Mouse (Mus musculus): Measurements from ENCODE around the gene Cpne4. TPM values are rescaled to one million over a fixed set of nuclear protein-coding genes. Genes with fewer than 3 reads are reported as not detected.
A peak's percentile ranks its signal among the peaks of the same experiment; 100 is the strongest.

The Cpne4 gene
- 0.49 and 0.50 TPM in 2 replicates for polyA plus RNA-seq (2015; fragmentation: Nextera tagmentation; extraction: Ambion mirVana)

DNA sequence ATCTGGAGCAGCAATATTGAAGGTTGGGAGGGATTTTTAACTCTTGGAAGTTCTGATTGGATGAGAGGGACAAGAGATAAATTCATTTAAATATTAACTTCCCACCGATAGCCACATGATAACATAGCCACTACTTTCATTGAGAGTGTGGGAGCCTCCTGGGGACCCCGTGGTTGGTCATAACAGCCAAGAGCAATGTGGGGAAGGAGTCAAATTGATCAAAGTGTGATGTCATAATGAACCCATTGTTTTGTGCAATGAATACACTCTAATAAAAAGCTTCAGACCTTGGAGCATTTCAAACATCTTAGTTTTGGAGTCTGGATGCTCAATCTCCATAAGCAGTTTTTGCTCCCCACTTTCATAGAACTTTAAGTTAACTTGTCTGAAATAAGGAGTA is at the start of gene Cpne4:
TSS of gene Cpne4 (plus strand) at position 301 of the 400 bp plus-strand sequence.
- H3K9me3 ChIP-seq: no peaks in the 10 kb centered on the region
- 68% methylated on average over 2 of the region's 2 CpGs for WGBS
- no peak within 1 kb of the TSS for H3K9ac ChIP-seq
- no peak within 1 kb of the TSS for H3K27ac ChIP-seq
- H3K4me3 ChIP-seq (replicated peaks): no peak within 1 kb of the TSS
- H3K27me3 ChIP-seq (replicated peaks): no peaks in the 10 kb centered on the region
- no peak within 1 kb of the TSS for H3K4me2 ChIP-seq
- H3K4me1 ChIP-seq: no peaks in the 10 kb centered on the region
- no peak for ATAC-seq (ENCODE audit: insufficient read depth, low FRiP score, low read depth)
- H3K36me3 ChIP-seq: no peaks in the 10 kb centered on the region

DNA sequence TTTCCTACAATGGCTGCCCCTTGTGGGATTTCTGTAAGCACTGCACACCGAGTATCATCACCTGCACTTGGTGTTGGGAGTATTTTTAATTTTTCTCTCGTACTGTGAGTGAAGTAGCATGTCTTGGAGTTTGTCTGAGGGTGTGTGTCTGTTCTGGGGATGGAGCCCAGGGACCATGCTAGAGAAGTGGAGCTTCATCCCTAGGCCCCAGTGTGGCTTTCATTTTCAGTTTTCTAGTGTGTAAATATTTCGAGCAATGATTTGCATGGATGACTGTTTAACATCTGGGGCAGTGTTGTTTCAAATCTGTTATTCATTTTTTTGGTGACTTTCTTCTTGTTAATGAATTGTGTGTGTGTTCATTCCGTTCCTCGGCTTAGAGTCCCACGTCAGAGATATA is 31.9 kb upstream of the Cpne4 start:
- no peak for ATAC-seq (ENCODE audit: insufficient read depth, low FRiP score, low read depth)

DNA sequence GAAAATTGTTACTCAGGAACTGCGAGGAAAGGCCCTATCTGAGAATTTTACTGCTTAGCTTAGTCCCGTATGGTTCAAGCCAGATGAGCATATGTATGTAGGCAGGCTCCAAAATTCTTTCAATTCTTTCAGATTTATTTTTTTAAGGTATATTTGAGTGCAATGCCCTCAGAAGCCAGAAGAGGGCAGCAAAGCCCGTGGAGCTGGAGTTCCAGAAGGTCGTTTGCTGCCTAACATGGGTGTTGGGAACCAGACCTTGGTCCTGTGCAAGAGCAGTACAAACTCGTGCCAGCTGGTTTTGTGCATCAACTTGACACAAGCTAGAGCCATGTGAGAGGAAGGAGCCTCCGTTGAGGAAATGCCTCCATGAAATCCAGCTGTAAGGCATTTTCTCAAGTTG is 11.6 kb upstream of the Cpne4 start:
- Histone ChIP-seq H3K36me3 (no peaks in the 10 kb centered on the region), H3K27ac (no peak overlapping the region), H3K9me3 (no peaks in the 10 kb centered on the region), H3K4me2 (no peak overlapping the region), H3K4me3 (replicated peaks) (no peak overlapping the region), H3K4me1 (no peaks in the 10 kb centered on the region), H3K9ac (no peak overlapping the region), H3K27me3 (replicated peaks) (no peaks in the 10 kb centered on the region)
- WGBS: 58% methylated on average over 6 of the region's 6 CpGs
- no peak for ATAC-seq (ENCODE audit: insufficient read depth, low FRiP score, low read depth)

More for the DNA sequence above, 31.9 kb upstream of the Cpne4 start:
- WGBS: 81% methylated on average over 6 of the region's 6 CpGs
- no peaks in the 10 kb centered on the region for H3K36me3 ChIP-seq
- H3K27ac ChIP-seq: no peak overlapping the region
- H3K9ac ChIP-seq: no peak overlapping the region
- no peaks in the 10 kb centered on the region for H3K9me3 ChIP-seq
- no peaks in the 10 kb centered on the region for H3K4me1 ChIP-seq
- H3K4me2 ChIP-seq: no peak overlapping the region
- H3K4me3 ChIP-seq (replicated peaks): no peak overlapping the region
- H3K27me3 ChIP-seq (replicated peaks): no peaks in the 10 kb centered on the region

DNA sequence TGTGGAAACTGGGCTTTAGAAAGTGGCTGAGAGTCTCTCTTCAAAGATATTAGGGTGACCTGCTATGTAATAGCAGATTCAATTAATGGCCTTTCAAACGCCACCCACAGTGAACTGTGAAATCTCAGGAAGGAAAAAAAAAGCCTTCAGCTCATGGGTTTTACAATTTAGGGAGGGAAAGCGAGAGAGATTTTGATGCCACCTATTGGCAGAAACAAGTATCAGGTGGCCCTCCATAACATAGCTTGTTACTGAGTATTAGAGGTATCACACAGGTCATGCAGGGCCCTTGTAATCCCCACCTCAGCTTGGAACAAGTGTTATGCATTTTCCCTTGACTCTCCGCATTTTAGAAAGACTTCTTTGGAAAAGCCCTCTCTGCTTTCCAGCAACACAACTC is 18.7 kb downstream of the Cpne4 start:
- Histone ChIP-seq H3K9ac (no peak overlapping the region), H3K9me3 (no peaks in the 10 kb centered on the region), H3K36me3 (no peaks in the 10 kb centered on the region), H3K4me1 (no peaks in the 10 kb centered on the region), H3K27me3 (replicated peaks) (peaks cover 8% of the 10 kb centered on the region), H3K4me3 (replicated peaks) (no peak overlapping the region), H3K4me2 (no peak overlapping the region), H3K27ac (no peak overlapping the region)
- 35% methylated on average over 3 of the region's 3 CpGs for WGBS
- no peak for ATAC-seq (ENCODE audit: insufficient read depth, low FRiP score, low read depth)

DNA sequence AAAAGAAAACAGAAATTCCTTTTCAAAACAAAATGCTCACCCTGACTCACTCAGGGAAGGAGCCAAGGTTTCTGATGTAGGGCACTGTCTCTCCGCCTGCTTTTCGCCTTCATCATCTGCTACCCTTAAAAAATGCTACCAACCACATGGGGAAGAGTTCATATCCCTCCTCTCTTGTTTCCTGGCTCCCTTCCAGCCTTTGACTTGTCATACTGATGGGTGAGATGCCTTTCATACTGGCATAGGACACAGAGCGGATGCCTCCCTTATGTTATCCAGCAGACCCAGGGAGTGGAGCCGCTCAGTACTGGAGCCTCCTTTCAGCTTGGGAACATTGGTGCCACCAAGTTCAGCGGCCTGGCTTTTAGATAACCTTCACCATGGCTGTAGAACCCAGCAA is 19.4 kb downstream of the Cpne4 start:
- 78% methylated on average over 5 of the region's 5 CpGs for WGBS
- no peak for ATAC-seq (ENCODE audit: insufficient read depth, low FRiP score, low read depth)
- H3K4me2 ChIP-seq: no peak overlapping the region
- no peaks in the 10 kb centered on the region for H3K9me3 ChIP-seq
- no peaks in the 10 kb centered on the region for H3K4me1 ChIP-seq
- no peak overlapping the region for H3K27ac ChIP-seq
- no peaks in the 10 kb centered on the region for H3K36me3 ChIP-seq
- no peak overlapping the region for H3K4me3 ChIP-seq (replicated peaks)
- no peak overlapping the region for H3K9ac ChIP-seq
- peaks cover 12% of the 10 kb centered on the region for H3K27me3 ChIP-seq (replicated peaks)

DNA sequence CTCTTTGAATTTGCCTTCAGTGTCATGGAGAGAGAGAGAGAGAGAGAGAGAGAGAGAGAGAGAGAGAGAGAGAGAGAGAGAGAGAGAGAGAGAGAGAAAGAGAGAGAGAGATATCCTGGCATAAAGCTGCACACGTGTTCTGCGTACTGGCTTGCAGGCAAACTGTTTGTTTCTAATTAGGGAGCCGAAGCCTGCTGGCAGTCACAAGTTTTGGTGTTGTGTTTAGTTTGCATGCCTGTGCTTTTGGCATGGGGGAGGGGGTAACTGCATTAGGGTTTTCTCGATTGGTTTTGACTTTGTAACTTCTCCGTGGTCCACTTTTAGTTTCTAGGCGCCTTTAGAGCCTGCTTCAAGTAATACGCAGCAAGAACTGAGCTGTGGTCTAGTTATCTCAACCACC is 20.0 kb downstream of the Cpne4 start:
- peaks cover 12% of the 10 kb centered on the region for H3K27me3 ChIP-seq (replicated peaks)
- H3K9me3 ChIP-seq: no peaks in the 10 kb centered on the region
- no peak overlapping the region for H3K4me3 ChIP-seq (replicated peaks)
- H3K4me2 ChIP-seq: no peak overlapping the region
- no peaks in the 10 kb centered on the region for H3K36me3 ChIP-seq
- no peak for ATAC-seq (ENCODE audit: insufficient read depth, low FRiP score, low read depth)
- no peak overlapping the region for H3K27ac ChIP-seq
- H3K4me1 ChIP-seq: no peaks in the 10 kb centered on the region
- no peak overlapping the region for H3K9ac ChIP-seq
- 61% methylated on average over 7 of the region's 7 CpGs for WGBS

DNA sequence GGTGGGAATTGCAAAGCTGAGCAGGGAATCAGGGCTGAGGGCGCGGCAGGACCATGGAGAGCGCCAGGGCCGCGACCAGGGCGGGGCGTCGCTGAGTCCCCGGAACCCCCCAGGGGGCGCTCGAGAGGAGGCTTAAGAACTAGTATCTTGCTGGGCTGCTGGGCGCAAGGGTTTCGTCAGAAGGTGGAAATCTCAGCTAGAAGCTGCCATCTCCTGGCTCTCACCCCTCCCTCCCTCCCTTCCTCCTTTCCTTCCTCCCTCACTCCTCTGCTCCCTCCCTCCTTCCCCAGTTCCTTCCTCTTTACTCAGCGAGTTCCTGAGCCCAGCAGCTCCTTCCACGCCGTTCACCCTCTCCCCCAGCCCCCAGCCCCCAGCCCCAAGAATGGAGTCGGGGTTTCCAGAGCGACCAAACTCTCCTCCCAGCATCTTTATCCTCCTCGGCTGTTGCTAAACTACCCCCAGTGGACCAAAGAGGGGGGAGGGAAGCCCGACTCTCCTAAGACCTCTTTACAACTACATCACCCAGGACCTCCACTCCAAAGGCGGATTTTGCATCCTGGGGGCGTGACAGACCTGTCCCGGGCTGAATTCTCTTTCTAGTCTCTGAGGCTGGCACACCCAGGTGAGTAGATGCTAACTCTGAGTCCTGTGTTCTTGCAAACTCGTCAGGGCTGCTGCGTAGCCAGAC is 22.5 kb downstream of the Cpne4 start:
- Histone ChIP-seq H3K4me2 (no peak overlapping the region), H3K27ac (no peak overlapping the region)
- ATAC-seq (ENCODE audit: insufficient read depth, low FRiP score, low read depth): 0 out of 2 replicates have a peak, but pooled peaks have one; percentile 73

DNA sequence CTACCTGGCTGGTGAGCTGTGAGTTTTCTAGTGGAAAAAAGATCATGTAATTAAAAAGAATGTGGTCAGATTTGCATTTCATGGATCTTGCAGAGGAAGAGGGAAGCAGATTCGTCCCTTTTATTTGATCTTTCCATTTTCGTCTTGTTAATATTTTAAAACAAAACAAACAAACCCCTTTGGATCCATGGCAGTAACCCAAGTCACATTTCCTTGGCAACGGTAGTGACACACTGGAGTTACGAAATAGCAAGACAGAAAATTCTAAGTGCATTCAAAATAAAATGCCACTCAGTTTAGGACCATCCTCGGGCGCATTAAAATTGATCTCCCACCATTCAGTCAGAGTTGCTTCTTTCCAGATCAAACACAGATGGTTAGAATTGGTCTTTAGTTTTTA is 25.8 kb downstream of the Cpne4 start:
- Histone ChIP-seq H3K36me3 (no peaks in the 10 kb centered on the region), H3K4me2 (no peak overlapping the region), H3K9me3 (no peaks in the 10 kb centered on the region), H3K4me1 (no peaks in the 10 kb centered on the region), H3K27me3 (replicated peaks) (peaks cover 12% of the 10 kb centered on the region), H3K27ac (no peak overlapping the region), H3K4me3 (replicated peaks) (no peak overlapping the region), H3K9ac (no peak overlapping the region)
- 67% methylated on average over 6 of the region's 6 CpGs for WGBS
- ATAC-seq (ENCODE audit: insufficient read depth, low FRiP score, low read depth): no peak

More for the DNA sequence above, 22.5 kb downstream of the Cpne4 start:
- Histone ChIP-seq H3K4me1 (no peaks in the 10 kb centered on the region), H3K27me3 (replicated peaks) (peaks cover 12% of the 10 kb centered on the region), H3K36me3 (no peaks in the 10 kb centered on the region), H3K9me3 (no peaks in the 10 kb centered on the region), H3K9ac (no peak overlapping the region), H3K4me3 (replicated peaks) (no peak overlapping the region)
- WGBS: 2% methylated on average over 25 of the region's 25 CpGs

DNA sequence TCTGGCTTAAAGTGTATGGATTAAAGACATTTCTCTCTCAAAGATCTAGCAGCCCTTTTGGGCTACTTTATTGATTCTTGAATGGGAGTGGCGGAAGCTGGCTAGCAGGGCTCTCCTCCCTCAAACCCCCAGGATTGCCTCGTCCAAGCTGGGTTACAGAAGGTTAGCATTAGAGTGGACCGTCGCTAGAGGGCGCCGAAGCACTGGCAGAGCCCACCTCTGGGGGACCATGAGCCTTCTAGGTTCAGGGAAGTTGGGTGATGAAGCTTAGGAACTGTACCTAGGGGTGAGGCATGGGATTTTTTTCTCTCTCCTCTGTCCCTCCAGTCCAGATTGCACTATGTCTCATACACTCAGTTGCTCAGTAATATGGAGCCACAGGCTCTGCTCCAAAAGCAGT is 27.4 kb downstream of the Cpne4 start:
- no peaks in the 10 kb centered on the region for H3K36me3 ChIP-seq
- no peaks in the 10 kb centered on the region for H3K9me3 ChIP-seq
- H3K4me2 ChIP-seq: no peak overlapping the region
- no peaks in the 10 kb centered on the region for H3K4me1 ChIP-seq
- no peak overlapping the region for H3K4me3 ChIP-seq (replicated peaks)
- H3K9ac ChIP-seq: no peak overlapping the region
- no peak overlapping the region for H3K27ac ChIP-seq
- WGBS: 3% methylated on average over 6 of the region's 6 CpGs
- no peak for ATAC-seq (ENCODE audit: insufficient read depth, low FRiP score, low read depth)
- peaks cover 12% of the 10 kb centered on the region for H3K27me3 ChIP-seq (replicated peaks)

DNA sequence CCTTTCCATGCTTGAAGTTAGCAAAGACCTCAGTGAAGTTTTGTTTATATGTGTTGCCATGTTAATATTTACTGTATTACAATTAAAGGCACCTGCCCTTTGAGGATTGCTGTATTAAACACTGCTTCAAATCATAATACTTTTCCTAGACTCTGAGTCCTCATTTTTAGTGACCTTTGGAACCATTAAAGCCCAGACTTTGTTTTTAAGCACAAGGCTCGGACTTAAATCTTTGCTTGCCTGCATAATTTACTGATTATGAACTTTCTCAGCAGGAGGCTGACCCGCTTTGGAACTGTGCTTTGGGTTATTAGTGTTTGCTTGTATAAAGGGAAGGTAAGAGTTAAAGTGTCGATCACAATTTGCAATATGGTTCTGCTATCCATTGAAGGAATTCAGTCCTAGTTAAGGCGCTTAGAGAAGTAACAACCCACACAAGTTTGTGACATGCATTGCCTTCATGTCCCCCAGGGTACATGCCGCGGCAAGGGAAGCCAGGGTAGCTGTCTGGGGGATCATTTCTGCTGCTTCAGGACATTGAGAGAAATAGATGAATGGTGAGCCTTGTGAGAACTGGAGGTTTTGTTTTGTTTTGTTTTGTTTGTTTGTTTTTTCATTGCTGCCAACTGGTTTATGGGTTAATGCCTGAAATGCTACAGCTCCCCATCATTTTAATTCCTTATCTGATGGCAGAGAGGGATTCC is 35.0 kb downstream of the Cpne4 start:
- Histone ChIP-seq H3K9ac (no peak overlapping the region), H3K27ac (no peak overlapping the region), H3K36me3 (no peaks in the 10 kb centered on the region), H3K4me2 (no peak overlapping the region), H3K4me1 (no peaks in the 10 kb centered on the region), H3K9me3 (no peaks in the 10 kb centered on the region), H3K4me3 (replicated peaks) (no peak overlapping the region), H3K27me3 (replicated peaks) (no peaks in the 10 kb centered on the region)
- WGBS: 53% methylated on average over 6 of the region's 6 CpGs
- no peak for ATAC-seq (ENCODE audit: insufficient read depth, low FRiP score, low read depth)

DNA sequence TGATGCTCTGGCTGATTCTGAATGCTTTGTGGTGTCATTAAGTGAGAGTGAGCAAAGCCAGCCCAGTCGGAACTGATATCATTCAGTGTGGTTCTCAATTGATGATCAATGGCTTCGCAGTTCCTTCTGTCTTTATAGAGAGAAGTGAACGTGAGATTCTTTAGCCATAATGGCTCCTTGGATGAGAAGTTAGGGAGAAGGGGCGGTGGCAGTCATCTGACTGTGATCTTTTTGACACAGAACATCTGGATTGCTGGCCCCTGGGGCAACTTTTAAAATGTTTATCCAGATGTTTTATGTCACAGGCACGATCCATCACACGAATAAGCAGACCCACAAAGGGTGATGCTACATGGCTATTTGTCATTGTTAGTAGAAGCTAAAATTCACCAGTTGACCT is 35.6 kb downstream of the Cpne4 start:
- Histone ChIP-seq H3K4me1 (no peaks in the 10 kb centered on the region), H3K27me3 (replicated peaks) (no peaks in the 10 kb centered on the region), H3K4me3 (replicated peaks) (no peak overlapping the region), H3K9ac (no peak overlapping the region), H3K4me2 (no peak overlapping the region), H3K27ac (no peak overlapping the region), H3K9me3 (no peaks in the 10 kb centered on the region), H3K36me3 (no peaks in the 10 kb centered on the region)
- WGBS: 33% methylated on average over 6 of the region's 6 CpGs
- ATAC-seq (ENCODE audit: insufficient read depth, low FRiP score, low read depth): no peak

DNA sequence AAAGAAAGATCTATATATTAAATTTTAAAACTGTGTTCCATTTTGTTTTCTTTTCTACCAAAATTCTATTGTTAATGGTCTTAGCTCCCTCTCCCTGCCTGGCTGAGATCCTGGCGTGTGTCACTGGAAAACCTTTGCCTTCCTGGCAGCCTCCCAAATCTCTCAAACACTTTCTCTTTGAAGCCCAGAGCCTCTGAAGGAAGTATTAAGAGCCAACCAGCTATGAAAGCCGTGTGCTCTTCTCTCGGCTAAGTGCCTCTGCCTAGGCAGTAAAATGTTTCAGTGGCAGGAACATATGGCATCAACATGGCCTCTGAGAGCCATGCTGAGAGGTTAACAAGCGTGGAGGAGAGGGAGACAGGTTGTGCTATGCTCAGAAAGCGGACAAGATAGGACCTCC is 47.5 kb downstream of the Cpne4 start:
- Histone ChIP-seq H3K4me1 (no peaks in the 10 kb centered on the region), H3K4me3 (replicated peaks) (no peak overlapping the region), H3K27ac (no peak overlapping the region), H3K9me3 (no peaks in the 10 kb centered on the region), H3K36me3 (no peaks in the 10 kb centered on the region), H3K4me2 (no peak overlapping the region), H3K27me3 (replicated peaks) (no peaks in the 10 kb centered on the region), H3K9ac (no peak overlapping the region)
- ATAC-seq (ENCODE audit: insufficient read depth, low FRiP score, low read depth): no peak
- 35% methylated on average over 5 of the region's 5 CpGs for WGBS

Data from stomach, embryonic 15.5 days (tissue).